Mouse (Mus musculus) CH12.LX (cell line): ENCODE results near the gene Taz. TPM values are rescaled to one million over a fixed set of nuclear protein-coding genes. Genes with fewer than 3 reads are reported as not detected.

ENCODE experiments used
- DNase-seq: peaks from one replicate; pipeline ENCODE4 v3.0.0-alpha.2; 2013; ENCODE audit errors: extremely low read depth
- H3K27ac ChIP-seq: 2 replicates; pipeline ENCODE4 v1.5.1; 2012; ENCODE audit warnings: low read depth, mild to moderate bottlenecking, control low read depth, moderate library complexity; ENCODE audit not compliant: insufficient read depth
- H3K27me3 ChIP-seq: replicated peaks from 2 replicates; pipeline ENCODE3; 2012; ENCODE audit warnings: inconsistent platforms
- H3K36me3 ChIP-seq, 2 experiments: replicated peaks in 1 of 2; 2 replicates each; pipeline versions ENCODE3 to v1.6.1; 2012; ENCODE audit warnings: inconsistent platforms in 1 of 2, low read length in 1 of 2, mild to moderate bottlenecking in 1 of 2, mixed read lengths in 1 of 2, moderate library complexity in 1 of 2; ENCODE audit not compliant: control insufficient read depth in 1 of 2, insufficient read depth in 1 of 2
- H3K4me1 ChIP-seq, 2 experiments: 2 replicates each; pipeline ENCODE4 v1.6.1; 2012; ENCODE audit warnings: inconsistent platforms in 1 of 2, moderate library complexity in 1 of 2; ENCODE audit not compliant: insufficient read depth in 2 of 2, control insufficient read depth in 1 of 2
- H3K4me2 ChIP-seq: 2 replicates; pipeline ENCODE4 v1.6.1; 2012; ENCODE audit warnings: low read depth, mild to moderate bottlenecking, control low read depth; ENCODE audit not compliant: poor library complexity, insufficient read depth, severe bottlenecking
- H3K4me3 ChIP-seq, 3 experiments: fragments of 150-350 bp in 1 of 3; sonication (generic) in 1 of 3; replicated peaks in 1 of 3; 2 replicates each; pipeline versions ENCODE3 to v1.5.1; 2011 to 2012; ENCODE audit warnings: low read depth in 2 of 3, low read length in 2 of 3, mild to moderate bottlenecking in 2 of 3, moderate library complexity in 2 of 3, control low read depth in 1 of 3, improper control_type of control experiment in 1 of 3, inconsistent platforms in 1 of 3, mixed read lengths in 1 of 3; ENCODE audit not compliant: poor library complexity in 1 of 3
- H3K79me2 ChIP-seq: replicated peaks from 2 replicates; pipeline ENCODE4 v1.6.1; 2012; ENCODE audit warnings: mild to moderate bottlenecking, moderate library complexity; ENCODE audit not compliant: control insufficient read depth, poor library complexity, insufficient read depth, severe bottlenecking; ENCODE audit errors: extremely low read depth
- H3K9ac ChIP-seq: 2 replicates; pipeline ENCODE4 v1.6.1; 2012; ENCODE audit warnings: low read depth, mild to moderate bottlenecking, control low read depth, moderate library complexity; ENCODE audit not compliant: insufficient read depth
- H3K9me3 ChIP-seq: replicated peaks from 2 replicates; pipeline ENCODE3; 2012; ENCODE audit warnings: low read length, inconsistent platforms, mixed read lengths
- BHLHE40 ChIP-seq: IDR thresholded peaks from 2 replicates; pipeline ENCODE4 v1.6.1; 2011; ENCODE audit warnings: mild to moderate bottlenecking, low read depth, low read length, improper control_type of control experiment
- CTCF ChIP-seq, 2 experiments: IDR thresholded peaks in 1 of 2; conservative IDR thresholded peaks in 1 of 2; 2 replicates each; pipeline ENCODE4 v1.5.1; 2011 to 2012; ENCODE audit warnings: low read depth in 2 of 2, low read length in 2 of 2, improper control_type of control experiment in 1 of 2, inconsistent platforms in 1 of 2, mild to moderate bottlenecking in 1 of 2, moderate library complexity in 1 of 2
- E2F4 ChIP-seq: IDR thresholded peaks from 2 replicates; pipeline ENCODE4 v1.6.1; 2011; ENCODE audit warnings: low read depth, low read length, improper control_type of control experiment; ENCODE audit not compliant: insufficient replicate concordance
- EP300 ChIP-seq: IDR thresholded peaks from 2 replicates; pipeline ENCODE4 v1.6.1; 2011; ENCODE audit warnings: low read length, improper control_type of control experiment
- GABPA ChIP-seq: IDR thresholded peaks from 2 replicates; pipeline ENCODE4 v1.6.1; 2012; ENCODE audit warnings: low read depth, low read length, improper control_type of control experiment, inconsistent platforms; ENCODE audit not compliant: insufficient replicate concordance
- IRF4 ChIP-seq: IDR thresholded peaks from 2 replicates; pipeline ENCODE4 v1.6.1; 2014; ENCODE audit warnings: low read depth, mild to moderate bottlenecking, inconsistent platforms, low read length, improper control_type of control experiment
- JUN ChIP-seq: IDR thresholded peaks from 2 replicates; pipeline ENCODE4 v1.6.1; 2011; ENCODE audit warnings: low read depth, mild to moderate bottlenecking, low read length, improper control_type of control experiment, moderate library complexity; ENCODE audit not compliant: insufficient read depth
- JUND ChIP-seq: conservative IDR thresholded peaks from 2 replicates; pipeline ENCODE4 v1.6.1; 2011; ENCODE audit warnings: low read depth, low read length, improper control_type of control experiment
- MAX ChIP-seq: IDR thresholded peaks from 2 replicates; pipeline ENCODE4 v1.6.1; 2011; ENCODE audit warnings: low read length, improper control_type of control experiment
- MEF2A ChIP-seq: IDR thresholded peaks from 2 replicates; pipeline ENCODE4 v1.6.1; 2014; ENCODE audit warnings: low read depth, mild to moderate bottlenecking, inconsistent platforms, low read length, improper control_type of control experiment, borderline replicate concordance
- POLR2A ChIP-seq: IDR thresholded peaks from 2 replicates; pipeline ENCODE4 v1.6.1; 2011; ENCODE audit warnings: low read depth, mild to moderate bottlenecking, improper control_type of control experiment, low read length
- POLR2AphosphoS2 ChIP-seq: IDR thresholded peaks from 2 replicates; pipeline ENCODE4 v1.6.1; 2011; ENCODE audit warnings: low read depth, low read length, improper control_type of control experiment
- RAD21 ChIP-seq: IDR thresholded peaks from 2 replicates; pipeline ENCODE4 v1.6.1; 2011; ENCODE audit warnings: low read depth, mild to moderate bottlenecking, low read length, improper control_type of control experiment, moderate library complexity
- UBTF ChIP-seq: IDR thresholded peaks from 2 replicates; pipeline ENCODE4 v1.6.1; 2012; ENCODE audit warnings: low read depth, mild to moderate bottlenecking, inconsistent platforms, low read length, improper control_type of control experiment, moderate library complexity
- ZNF384 ChIP-seq: IDR thresholded peaks from 2 replicates; pipeline ENCODE4 v1.6.1; 2012; ENCODE audit warnings: low read depth, low read length, improper control_type of control experiment, inconsistent platforms
- dilution Hi-C: fragments of 300-500 bp; cut with MboI; formaldehyde crosslinking; loops from 2 replicates; pipeline ENCODE4 v1.14.3; 2020; ENCODE audit warnings: low sequenced_read_pairs; ENCODE audit not compliant: extremely low pct_unique_long_range_greater_than_20kb, extremely low pct_ligation_motif_present
- in situ Hi-C: fragments of 300-500 bp; cut with MboI; formaldehyde crosslinking; loops from 3 replicates; pipeline ENCODE4 v1.14.3; 2019; ENCODE audit warnings: low sequenced_read_pairs, low pct_ligation_motif_present, low pct_unique_long_range_greater_than_20kb, mixed read lengths
- polyA plus RNA-seq: library from polyadenylated mRNA; unstranded; fragments of >175 nt; gene quantifications from 2 replicates; pipeline ENCODE4 v1.2.1, GENCODE M21; 2012; ENCODE audit warnings: low read depth; ENCODE audit not compliant: insufficient read length
- total RNA-seq, 2 experiments: library from RNA; depleted of rRNA; stranded (reverse); fragments of 300-350 nt in 1 of 2; fragments of >200 nt in 1 of 2; gene quantifications; 2 replicates each; pipeline ENCODE4 v1.2.3; 2012 to 2014

Gene Taz
- total and polyA plus RNA-seq, 3 experiments = 25.6 to 40.4 (median 29.2) TPM

- H3K9ac ChIP-seq = no peak overlapping the region
- dilution Hi-C loops = no loop called here
- TF ChIP-seq BHLHE40 (peak; percentile 55), JUN (peak; percentile 30; the same call in 1 of the 2 replicates), JUND (peak; percentile 53; the same call in 1 of the 2 replicates), EP300 (peak; percentile 51; the same call in 1 of the 2 replicates), POLR2A (no peak)
- TF ChIP-seq, all 38 proteins: peak for 4
- H3K27ac ChIP-seq = no peak overlapping the region
- peaks cover under 1% of the 10 kb centered on the region; the same call in 1 of the 2 replicates for H3K79me2 ChIP-seq
- peaks cover 5 to 7% of the 10 kb centered on the region in 2 experiments for H3K36me3 ChIP-seq
- in situ Hi-C loops = no loop called here
- peak; percentile 45 for DNase-seq
- no peaks in the 10 kb centered on the region for H3K9me3 ChIP-seq
- H3K27me3 ChIP-seq = no peaks in the 10 kb centered on the region
- H3K4me2 ChIP-seq = no peak overlapping the region
- H3K4me3 ChIP-seq = no peak overlapping the region
- peaks cover 0 to 11% of the 10 kb centered on the region in 2 experiments; a peak in 1 of 4 replicates for H3K4me1 ChIP-seq
Measured at GRCm38 (mm10) chrX:74277916-74278315, 3.8 kb upstream of the Taz start.

GRCm38 (mm10) chrX:74281041-74281731 lies 526 bp upstream of the Taz start:
- Histone ChIP-seq H3K27me3 (no peaks in the 10 kb centered on the region), H3K27ac (no peak overlapping the region), H3K79me2 (peaks cover 11% of the 10 kb centered on the region), H3K4me1 (peaks cover 0 to 10% of the 10 kb centered on the region in 2 experiments; a peak in 2 of 4 replicates), H3K4me2 (peak overlapping the region; percentile 77), H3K36me3 (peaks cover 0 to 14% of the 10 kb centered on the region in 2 experiments), H3K9ac (peak overlapping the region; percentile 31; the same call in 1 of the 2 replicates), H3K4me3 (peak overlapping the region; percentile 71 to 97 (median 76)), H3K9me3 (no peaks in the 10 kb centered on the region)
- TF ChIP-seq MEF2A (no peak), BHLHE40 (no peak), E2F4 (no peak), IRF4 (no peak), UBTF (no peak), CTCF (conservative IDR thresholded peaks at IDR 0.05 in 1 of 2, IDR thresholded peaks at IDR 0.05 in 1 of 2; ENCODE audit: low read depth in 2 of 2, low read length in 2 of 2) (no peak), ZNF384 (no peak), POLR2AphosphoS2 (no peak), RAD21 (no peak), MAX (no peak), GABPA (no peak)
- no peak for DNase-seq
- dilution Hi-C loops (no loop called here), in situ Hi-C loops (no loop called here)
